Mouse (Mus musculus) erythroblast, embryonic 14.5 days (primary cell): Measurements from ENCODE around the gene Lyg1.

ENCODE experiments used
- GATA1 ChIP-seq: IDR thresholded peaks from 2 replicates; pipeline ENCODE4 v1.6.1; 2012; ENCODE audit warnings: low read length, inconsistent platforms, mixed read lengths
- TAL1 ChIP-seq: IDR thresholded peaks from 3 replicates; pipeline ENCODE4 v1.6.1; 2012; ENCODE audit warnings: low read length, inconsistent platforms, mixed read lengths

- TF ChIP-seq GATA1 (no peak), TAL1 (no peak)
Observed at GRCm38 (mm10) chr1:37918096-37918495, 39.5 kb downstream of the Lyg1 start.
